Mouse (Mus musculus) spleen, adult 12 weeks (tissue): Measurements from ENCODE around the gene Cpeb1.

Experiments
- DNase-seq: peaks from one replicate; pipeline ENCODE4 v3.0.0; 2022; ENCODE audit warnings: low spot score

Gene Cpeb1

GRCm38 (mm10) chr7:81326859-81327258 is 128.4 kb downstream of the Cpeb1 start:
- no peak for DNase-seq

GRCm38 (mm10) chr7:81326043-81326442 is 129.2 kb downstream of the Cpeb1 start:
- no peak for DNase-seq

- no peak for DNase-seq
These were observed 133.5 kb downstream of the Cpeb1 start for GRCm38 (mm10) chr7:81321776-81322175.

GRCm38 (mm10) chr7:81319749-81320148 is 135.5 kb downstream of the Cpeb1 start:
- no peak for DNase-seq

GRCm38 (mm10) chr7:81315583-81315982 is 139.7 kb downstream of the Cpeb1 start:
- no peak for DNase-seq

- no peak for DNase-seq
These were observed 143.7 kb downstream of the Cpeb1 start for GRCm38 (mm10) chr7:81311581-81311980.

GRCm38 (mm10) chr7:81311130-81311529 is 144.1 kb downstream of the Cpeb1 start:
- no peak for DNase-seq

- no peak for DNase-seq
These were observed 146.0 kb downstream of the Cpeb1 start for GRCm38 (mm10) chr7:81309247-81309646.

- no peak for DNase-seq
These were observed 147.5 kb downstream of the Cpeb1 start for GRCm38 (mm10) chr7:81307735-81308134.

GRCm38 (mm10) chr7:81304675-81305074 is 150.6 kb downstream of the Cpeb1 start:
- no peak for DNase-seq

- DNase-seq: no peak
These were observed 151.2 kb downstream of the Cpeb1 start for GRCm38 (mm10) chr7:81304100-81304499.

GRCm38 (mm10) chr7:81303682-81304081 is 151.6 kb downstream of the Cpeb1 start:
- DNase-seq: no peak

GRCm38 (mm10) chr7:81301323-81301722 is 153.9 kb downstream of the Cpeb1 start:
- no peak for DNase-seq

GRCm38 (mm10) chr7:81298206-81298605 is 157.1 kb downstream of the Cpeb1 start:
- DNase-seq: no peak
